Mouse (Mus musculus) embryo, embryonic 11.5 days (tissue): ENCODE data around the gene Pdgfa.

Experiments used
- DNase-seq: peaks from one replicate; pipeline ENCODE4 v3.0.0-alpha.2; 2012; ENCODE audit warnings: low read depth, low spot score

The Pdgfa gene

DNA sequence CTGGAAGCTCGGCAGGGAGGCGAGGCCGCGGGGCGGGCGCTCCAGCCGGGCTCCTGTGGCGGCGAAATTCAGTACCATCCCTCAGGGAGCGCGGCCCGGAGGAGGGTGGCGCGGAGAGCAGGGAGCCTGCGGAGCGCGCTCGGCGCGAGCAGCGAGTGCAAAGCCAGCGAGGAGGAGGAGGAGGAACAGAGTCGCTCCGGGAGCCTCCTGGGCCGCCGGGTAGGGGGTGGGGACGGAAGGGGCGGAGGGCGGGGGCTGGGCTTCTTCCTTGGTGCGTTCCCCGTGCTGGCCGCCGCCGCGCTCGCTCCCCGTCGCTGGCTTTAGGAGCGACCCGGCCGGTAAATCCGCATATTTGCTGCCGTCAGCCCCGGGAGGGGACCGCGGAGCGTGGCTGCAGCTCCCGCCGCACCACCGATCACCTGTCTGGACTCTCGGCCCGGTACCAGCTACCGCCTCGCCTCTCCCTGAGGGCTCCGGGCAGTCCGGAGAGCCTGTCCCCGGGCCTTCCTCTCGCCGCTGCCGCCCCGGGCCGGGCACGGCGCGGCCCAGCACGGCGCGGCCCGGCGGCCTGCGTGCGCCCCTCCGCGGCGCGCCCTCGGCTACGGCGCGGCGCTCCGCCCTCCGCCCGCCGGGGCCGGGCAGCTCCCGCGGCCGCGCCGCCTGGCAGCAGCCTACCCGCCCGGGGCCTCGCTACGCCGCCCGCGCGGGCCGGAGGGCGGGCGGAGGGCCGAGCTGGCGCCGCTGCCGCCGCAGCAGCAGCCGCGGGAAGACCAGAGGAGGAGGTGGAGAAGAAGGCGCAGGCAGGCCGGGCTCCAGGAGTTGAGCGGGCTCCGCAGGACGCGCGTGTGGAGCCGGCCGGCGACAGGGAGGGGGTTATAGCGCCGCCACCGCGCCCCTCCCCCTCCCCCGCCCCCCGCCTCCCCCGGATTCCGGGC lies 2.1 kb downstream of the Pdgfa start:
- DNase-seq = no peak

DNA sequence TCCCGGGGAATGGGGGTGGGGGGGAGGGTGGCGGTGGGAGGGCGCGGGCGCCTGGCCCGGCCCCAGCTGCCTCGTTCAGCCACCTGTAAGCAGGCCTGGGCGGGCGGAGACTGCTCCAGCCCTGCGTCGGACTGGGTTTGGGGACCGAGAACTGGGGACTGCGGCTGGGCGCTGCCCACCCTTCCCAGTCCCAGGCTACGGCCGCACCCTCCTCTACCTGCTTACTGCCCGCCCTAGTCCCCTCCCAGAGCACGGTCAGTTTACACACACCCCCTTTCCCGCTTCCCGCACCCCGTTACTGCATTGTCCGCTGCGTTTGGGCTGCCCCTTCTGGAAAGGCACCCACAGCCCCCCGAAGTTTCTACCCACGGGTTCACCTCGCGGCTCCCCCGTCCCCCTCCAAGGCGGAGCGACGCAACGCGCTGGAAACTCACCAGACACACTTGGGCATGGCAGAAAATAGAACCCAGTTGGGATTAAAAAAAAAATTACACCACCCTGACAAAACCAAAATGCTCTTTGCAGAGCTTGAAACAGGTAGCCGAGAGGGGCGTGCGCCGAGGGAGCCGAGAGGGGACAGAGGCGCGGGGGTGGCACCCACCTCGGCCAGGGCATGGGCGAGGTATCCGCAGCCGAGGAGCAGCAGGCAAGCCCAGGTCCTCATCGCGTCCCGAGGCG lies 2.9 kb downstream of the Pdgfa start:
- DNase-seq = no peak

DNA sequence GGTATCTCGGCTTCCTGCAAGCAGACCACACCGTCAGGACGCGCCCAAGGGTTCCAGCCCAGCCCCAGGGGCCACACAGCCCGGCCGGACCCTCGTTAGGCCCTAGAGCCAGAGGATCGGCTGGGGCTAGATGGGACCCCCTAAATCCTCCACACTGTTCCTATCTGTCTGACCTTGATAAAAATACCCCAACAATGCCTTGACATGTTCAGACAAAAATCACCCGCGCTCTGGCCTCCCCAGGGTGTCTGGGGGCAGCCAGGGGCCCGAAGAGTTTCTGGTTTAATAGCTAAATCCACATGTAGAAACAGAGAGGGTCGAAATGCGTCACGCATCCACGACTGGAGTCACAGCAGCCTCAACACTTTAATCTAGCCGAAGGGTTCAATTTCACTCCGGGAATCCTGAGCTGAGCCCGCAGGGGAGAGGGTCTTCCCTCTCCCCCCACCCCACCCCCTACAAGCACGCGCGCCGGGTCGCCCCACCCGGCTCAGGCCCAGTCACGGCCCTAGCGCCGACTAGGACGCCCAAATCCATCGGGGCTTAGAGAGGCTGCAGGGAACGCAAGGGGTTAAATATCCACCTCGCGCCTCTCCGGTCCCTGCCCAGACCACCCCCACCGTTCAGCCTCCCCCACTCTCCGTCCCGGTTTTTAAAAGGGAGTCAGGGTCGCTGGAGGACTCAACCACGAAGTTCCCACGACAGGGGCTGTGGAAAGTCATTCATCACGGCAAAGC lies 3.6 kb downstream of the Pdgfa start:
- no peak for DNase-seq

DNA sequence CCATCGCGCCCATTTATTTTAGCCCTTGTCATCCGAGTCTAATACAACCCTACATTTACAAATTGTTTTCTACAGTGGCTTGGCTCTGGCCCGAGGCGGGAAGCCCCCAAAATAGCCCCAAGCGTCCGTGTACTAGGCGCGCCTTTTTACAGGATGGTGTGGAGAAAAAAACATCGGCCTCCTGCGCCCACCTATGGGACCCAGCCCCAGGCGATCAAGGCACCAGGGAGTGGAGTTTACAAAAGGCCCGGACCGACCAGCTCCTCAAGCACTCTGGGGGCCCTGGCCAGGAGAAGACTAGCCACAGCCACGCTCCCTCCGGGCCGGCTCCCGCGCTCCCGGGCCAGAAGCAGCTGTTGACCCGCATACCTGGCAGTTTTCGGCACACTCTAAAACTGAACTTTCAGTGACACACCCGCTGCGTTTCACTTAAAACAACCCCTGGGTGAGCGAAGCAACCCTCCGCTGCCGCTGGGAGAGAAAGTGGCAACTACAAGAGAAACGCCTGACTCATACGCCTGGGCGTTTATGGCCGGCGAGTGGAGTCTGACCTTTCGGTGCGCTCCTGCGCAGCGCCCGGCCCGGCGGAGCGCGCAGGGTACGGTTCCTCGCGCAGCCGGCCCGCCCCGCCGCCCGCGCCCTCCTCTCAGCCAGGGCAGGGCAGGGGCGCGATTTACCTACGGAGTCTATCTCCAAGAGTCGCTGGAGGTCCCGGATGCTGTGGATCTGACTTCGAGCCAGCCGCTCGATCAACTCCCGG lies 4.4 kb downstream of the Pdgfa start:
- DNase-seq = no peak

DNA sequence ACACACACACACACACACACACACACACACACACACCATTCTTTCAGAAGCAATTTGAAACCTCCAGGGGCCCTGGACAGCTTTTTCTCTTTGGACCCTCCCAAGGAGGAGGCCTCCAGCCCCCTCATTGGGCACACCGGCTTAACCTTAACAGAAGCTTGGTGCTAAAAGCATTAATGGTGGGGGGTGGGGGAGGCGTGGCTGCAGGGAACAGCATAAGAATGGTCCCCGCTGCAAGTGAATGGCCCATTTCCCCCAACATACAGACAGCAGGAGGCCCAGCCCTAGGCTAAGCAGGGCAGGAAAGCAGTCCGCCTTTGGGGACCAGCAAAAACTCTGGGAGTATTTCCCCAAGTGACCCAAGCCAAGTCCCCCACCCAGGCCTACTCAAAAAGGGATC lies 5.4 kb downstream of the Pdgfa start:
- DNase-seq = no peak

DNA sequence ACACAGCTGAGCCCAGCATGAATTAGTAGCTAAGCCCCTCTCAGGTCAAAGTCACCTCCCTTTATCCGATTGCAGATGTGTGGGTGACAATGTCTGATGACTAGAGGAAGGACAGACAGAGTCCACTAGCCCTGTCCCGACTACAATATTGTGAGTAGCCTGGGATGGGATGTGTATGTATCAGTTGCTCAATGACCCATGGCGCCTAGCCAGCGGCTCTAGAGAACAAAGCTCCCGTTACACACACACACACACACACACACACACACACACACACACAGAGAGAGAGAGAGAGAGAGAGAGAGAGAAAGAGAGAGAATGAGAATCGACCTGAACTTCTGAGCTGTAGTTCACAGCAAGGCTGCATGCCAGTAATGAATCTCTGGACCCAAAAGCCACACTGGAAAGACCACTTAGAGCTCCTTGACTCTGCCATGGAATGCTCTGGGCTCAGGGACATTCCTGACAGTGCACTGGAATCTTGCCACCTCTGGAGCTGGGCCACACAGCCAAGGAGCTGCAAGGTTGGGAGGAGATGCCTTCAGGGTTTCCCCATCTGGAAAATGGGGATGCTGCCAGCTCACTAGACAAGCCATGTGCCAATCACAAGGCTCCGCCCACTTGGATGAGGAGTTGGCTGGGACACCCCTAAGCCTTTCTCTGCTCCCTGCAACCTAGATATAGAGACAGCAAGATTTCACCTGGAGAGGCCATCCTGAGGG lies 6.3 kb downstream of the Pdgfa start:
- no peak for DNase-seq

DNA sequence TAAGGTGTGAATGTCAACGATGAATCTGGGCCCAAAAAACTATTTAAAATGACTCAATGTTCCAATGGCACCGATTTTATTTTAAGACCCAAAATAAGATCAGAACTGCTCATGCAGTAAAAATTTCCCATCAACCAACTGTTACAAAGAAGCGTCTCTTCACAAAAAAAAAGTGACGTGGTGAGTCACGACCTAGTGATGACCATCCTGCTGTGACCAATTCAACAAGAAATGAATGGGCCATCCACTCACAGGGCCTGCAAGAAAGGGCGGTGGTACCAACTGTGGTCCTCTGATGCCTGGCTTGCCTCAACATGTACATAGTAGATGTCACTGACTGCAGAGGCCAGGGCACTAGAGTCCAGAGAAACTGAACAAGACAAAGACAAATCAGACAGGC lies 7.6 kb downstream of the Pdgfa start:
- no peak for DNase-seq

DNA sequence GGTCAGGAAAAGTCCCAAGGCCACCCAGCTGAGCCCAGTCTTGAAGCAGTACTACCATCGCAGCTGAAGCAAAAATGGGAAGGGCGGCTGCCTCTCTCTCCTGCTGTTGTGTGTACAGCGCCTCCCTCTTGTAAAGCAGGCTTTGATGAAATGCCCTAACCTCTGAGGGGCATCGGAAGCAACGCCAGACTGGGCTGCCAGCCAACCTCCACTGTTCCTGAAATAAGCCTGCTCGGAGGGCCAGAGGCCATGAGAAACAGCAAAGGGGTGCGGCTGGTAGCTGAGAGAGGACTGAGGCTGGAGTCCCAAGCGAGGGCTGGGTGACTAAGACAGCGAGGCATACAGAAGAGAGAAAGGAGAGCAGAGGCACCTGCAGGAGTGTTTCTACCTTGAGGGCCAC lies 8.4 kb downstream of the Pdgfa start:
- no peak for DNase-seq

DNA sequence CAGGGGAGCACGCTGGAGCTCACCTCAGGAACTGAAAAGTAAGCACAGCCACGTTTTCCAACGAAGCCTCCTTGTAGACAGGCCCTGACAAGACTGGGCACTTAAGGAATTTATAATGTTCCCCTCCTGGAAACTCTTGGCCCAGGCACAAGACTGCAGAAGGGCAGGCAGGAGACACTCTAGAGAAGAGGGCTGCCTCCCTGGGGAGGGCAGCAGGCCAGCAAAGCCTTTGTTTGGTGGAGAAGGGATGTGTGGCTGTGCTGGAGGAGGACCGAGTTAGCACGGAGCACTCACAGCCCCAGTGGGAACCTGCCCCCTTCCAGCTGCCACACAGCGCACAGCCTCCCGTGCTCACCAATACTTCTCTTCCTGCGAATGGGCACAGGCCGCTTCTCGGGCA lies 9.2 kb downstream of the Pdgfa start:
- DNase-seq = no peak

DNA sequence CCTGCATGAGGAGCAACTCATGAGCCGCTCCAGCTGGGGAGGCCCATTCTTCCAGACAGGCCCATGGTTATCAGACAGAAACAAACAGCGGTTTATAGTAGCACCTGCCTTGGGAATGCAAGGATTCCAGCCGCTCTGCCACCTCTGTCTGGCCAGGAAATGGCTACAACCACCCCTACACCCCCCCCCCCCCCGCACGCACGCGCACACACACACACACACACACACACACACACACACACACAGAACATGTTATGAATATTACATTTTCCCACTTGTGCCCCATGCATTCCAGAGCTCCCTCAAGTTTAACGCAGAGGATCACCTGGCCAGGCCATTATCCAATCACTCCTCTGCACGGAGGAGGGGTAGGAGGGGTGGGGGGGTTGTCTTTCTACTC lies 15.2 kb downstream of the Pdgfa start:
- no peak for DNase-seq

DNA sequence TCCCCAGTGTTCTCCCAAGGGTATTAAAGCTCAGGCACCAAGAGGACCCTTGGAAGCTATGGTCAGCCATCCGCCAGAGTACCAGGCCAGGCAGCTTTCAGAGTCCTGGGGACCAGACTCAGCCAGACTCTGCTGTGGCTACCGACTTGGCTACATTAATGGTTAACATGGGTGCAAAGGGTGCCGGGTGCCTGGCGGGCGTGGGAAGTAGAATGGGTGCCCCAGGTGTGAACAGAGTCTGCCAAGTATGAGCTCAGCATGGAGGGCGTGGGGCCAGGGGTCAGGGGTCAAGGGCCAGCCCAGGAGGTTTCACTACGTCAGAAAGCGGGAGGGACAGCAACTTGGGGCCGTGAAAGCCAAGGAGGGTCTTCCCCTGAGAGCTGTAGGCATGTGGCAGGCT lies 16.6 kb downstream of the Pdgfa start:
- DNase-seq = no peak

DNA sequence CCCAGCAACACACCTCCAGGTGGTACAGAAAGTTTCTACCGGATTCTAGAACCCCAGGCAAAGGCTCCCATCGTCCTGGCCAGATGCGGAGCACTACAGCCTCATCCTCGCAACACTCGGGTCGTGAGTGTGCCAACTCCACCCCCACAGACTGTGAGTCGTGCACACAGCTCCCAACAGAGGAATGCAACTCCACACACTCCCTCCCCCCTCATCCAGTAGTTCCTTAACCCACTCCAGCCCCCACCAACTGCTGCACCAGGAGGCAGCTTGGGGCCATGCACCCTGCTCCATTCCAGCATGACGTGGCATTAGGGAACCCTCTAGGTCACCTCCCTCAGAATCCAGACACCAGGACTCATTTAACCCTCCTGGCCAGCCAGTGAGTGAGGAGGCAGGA lies 17.3 kb downstream of the Pdgfa start:
- no peak for DNase-seq

DNA sequence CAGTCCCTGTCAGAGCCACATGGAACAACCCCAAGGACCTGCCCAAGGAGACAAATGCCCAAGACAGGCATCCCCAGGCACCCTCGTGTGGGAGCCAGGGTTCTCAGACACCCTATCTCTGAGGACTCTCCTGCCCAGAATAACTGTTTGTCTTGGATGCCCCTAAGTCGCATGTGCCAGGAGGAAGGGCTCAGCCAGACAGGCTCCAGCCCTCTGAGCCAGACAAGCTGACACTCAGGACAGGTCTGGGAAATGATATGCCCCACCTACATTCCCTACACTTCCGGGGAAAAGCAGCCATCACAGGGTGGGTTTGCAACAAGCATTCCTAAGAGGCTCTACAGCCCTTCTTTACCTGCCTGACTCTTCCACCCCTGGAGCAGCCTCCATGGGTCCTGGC lies 19.4 kb downstream of the Pdgfa start:
- no peak for DNase-seq

DNA sequence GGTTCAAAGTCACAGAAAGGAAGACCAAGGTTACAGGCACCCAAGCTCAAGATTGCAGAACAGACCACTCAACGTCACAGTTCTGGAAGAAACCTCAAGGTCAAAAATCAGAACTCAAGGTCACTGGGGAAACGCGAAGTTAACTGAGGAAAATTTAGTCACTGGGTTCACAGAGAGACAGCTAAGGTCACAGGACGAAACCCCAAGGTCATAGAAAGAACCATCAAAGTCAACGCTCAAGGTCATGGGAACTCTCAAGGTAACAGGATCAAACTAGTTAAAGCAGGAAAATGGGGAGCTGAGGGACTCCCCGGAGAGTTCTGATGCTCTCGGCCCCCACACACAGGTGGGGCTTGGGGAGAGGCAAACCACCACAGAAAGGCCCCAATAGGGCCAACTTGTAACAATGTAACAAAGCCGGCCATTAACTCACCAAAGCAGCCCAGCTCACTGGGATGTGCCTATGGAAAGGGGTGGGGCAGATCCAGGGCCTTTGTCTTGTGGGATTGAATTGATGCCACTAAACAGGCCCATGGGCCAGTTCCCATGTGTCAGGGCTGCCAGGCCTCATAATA lies 22.2 kb downstream of the Pdgfa start:
- DNase-seq = no peak

DNA sequence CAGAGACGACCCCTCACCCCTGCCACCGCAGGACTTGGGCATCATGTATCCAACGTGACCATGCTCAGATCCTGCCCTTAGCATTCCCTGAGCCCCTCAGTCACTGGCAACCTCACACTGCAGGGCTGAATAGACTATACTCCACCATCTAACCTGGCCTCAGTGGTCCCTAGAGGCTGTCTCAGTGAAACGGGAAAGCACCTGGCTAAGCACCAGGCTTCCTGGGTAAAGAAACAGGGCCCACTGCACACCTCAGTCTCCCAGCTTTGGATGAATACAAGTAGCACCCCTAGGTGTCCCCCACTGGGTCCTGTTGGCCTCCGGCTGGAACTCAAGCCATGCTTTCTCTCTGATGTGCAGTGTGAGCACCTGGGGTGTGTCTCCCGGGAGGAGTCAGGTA lies 23.7 kb downstream of the Pdgfa start:
- DNase-seq = no peak

DNA sequence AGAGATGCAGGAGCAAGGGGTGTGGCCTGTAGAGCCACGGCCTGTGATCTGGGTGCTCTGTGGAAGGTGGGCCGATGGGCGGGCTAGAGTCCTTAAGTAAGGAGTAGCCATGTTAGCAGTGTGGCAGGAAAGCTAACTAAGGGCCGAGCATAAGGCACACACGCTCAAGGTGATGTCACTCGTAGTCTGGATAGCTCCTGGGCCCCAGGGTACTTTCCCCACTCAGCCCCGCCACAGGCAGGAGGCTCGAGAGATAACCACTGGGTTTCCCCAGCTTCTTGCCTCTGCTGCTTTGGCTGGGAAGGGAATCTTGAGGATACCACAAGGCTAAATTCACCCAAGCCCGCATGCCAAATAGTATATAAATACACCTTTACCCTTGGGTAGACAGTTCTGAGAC lies 25.8 kb downstream of the Pdgfa start:
- no peak for DNase-seq

DNA sequence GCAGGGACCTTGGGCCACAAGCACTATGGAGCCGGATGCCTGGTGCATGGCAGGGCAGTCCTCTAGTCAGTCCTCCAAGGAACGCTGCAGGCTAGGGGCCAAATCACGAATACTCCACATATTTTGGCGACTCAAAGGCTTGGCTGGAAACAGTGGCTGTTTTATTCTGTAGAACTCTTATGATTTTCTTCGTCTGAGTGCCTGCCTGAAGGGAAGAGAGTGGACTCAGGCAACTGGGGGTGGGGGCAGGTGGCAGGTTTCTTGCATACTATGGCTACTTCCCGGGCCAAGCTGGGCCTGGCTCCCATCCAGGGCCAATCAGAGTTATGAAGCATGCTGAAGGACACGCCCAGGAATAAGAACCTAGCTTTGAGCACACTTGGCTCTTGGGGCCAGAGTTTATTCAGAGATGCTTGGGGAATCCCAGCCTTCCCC lies 27.1 kb downstream of the Pdgfa start:
- DNase-seq = no peak

DNA sequence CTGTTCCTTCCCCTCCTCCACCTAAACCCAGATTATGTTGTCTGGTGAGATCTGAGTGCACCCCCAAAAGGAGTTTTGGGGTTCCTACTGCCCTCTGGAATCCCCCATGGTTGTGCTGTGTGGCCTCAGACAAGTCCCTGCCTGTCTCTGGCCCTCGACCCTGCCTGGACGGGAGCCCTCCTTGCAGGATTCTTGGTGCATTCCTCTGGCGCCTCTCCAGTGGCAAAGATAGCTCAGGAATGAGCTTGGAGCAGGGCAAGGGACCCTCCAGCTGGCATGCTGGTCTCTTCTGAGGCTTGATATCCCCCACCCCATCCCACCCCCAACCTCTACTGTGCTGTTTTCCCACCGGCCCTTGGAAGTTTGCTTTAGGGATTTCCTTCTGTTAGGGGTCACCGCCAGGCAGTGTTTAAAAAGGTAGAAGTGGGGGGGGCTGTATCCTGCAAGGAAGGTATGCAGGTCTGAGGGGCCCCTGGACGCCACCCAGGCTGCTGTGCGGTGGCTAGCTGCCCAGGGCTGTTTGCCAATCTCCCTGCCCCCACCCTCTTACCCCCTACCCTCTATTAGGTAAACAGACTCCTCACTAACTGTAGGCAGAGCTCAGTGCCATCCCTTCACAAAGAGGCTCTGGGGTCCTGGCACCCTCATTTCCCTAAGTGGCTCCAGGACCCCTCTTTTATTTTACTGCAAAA lies 31.0 kb downstream of the Pdgfa start:
- DNase-seq = no peak

DNA sequence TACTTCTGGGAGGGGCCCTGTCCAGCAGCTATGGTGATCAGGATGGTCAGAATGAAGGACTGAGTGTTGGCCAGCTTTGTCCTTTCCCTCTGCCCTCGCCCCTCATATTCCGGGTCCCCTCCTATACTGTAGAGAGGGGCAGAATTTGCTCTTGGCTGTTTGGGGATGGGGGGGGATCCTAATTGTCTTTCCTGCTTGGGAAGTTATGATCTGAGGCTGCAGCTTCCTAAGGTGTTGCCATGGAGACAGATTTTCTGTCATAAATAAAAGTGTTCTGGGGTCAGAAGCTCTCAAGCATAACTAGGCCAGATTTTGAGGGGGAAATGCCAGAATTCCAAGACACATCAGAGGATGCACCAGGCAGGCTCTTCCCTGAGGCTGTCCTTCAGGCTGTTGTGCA lies 31.6 kb downstream of the Pdgfa start:
- no peak for DNase-seq

DNA sequence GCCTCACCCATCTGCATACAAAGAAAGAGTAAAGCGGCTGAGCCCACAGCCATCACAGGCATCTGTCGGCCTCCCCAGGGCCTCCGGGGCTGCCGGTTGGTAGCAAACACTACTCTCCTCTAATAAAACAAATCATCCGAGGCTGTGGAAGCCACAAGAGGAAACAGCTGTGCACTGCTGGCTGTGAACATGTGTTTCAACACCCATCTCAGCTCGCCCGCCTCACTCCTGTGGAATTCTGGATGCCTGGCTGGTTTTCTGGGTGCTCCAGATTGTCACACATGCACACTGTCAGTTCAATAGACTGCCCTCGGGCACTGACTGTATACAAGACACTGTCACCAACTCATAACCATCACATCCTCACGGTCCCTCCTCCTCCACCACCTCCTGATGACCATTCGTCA lies 40.7 kb downstream of the Pdgfa start:
- no peak for DNase-seq
